Mouse (Mus musculus) lung, postnatal 0 days (tissue): ENCODE results near the gene Plekhh2.

Experiments
- CTCF ChIP-seq: IDR thresholded peaks from 2 replicates; pipeline ENCODE4 v1.5.1; 2016; ENCODE audit warnings: antibody characterized with exemption, mild to moderate bottlenecking
- EP300 ChIP-seq: IDR thresholded peaks from 2 replicates; pipeline ENCODE4 v1.6.1; 2016; ENCODE audit warnings: antibody characterized with exemption, mild to moderate bottlenecking, control low read depth

- TF ChIP-seq CTCF: no peak
- TF ChIP-seq EP300: no peak
These were observed 146.5 kb downstream of the Plekhh2 start for GRCm38 (mm10) chr17:84658195-84658594.
